Mouse (Mus musculus) kidney, postnatal 10 days (tissue): ENCODE data around the gene Phlda3.

Experiments used
- DNase-seq: peaks from one replicate; pipeline ENCODE4 v3.0.0; 2021; ENCODE audit warnings: mixed read lengths

Gene Phlda3

DNA sequence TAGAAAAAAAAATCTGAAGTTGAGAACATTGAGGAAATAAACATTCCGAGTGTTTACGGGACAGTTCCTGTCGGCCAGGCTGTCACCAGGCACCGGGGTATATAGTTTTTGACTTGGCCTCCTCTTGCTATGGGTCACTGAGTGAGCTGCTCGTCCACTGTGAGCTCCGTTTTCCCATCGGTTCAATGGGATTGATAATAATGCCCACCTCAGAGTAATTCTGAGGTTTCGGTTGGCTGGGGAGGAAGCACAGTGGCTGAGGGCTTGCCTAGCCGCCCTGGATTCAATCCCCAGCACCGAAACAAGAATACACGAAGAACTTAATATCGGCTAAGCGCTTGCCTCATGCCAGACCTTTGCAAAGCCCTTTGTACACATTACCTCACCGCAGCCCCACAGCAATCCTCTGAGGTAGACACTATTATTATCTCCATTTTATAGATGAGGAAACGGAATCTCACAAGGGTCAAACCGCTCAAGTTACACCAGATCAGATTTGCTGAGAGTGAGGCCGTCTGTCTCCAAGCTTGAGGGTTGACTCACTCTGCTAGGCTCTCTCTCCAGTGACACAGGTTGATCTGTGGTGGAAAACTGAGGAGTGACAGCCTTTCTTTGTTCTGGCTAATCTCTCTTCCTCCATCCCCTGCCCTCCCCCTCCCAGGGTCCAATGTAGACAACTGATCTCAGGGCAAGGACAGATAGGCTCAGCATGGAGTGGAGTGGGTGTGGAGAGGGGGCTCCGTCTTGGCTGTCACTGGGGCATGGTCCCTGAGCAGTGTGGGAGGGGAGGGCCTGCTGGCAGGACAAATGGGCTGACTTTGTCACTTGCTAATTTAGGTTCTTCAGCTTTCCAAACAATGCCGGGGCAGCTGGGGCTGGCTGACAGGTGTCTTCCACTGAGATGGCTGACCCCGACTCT lies 28.6 kb downstream of the Phlda3 start:
- DNase-seq, result no peak

DNA sequence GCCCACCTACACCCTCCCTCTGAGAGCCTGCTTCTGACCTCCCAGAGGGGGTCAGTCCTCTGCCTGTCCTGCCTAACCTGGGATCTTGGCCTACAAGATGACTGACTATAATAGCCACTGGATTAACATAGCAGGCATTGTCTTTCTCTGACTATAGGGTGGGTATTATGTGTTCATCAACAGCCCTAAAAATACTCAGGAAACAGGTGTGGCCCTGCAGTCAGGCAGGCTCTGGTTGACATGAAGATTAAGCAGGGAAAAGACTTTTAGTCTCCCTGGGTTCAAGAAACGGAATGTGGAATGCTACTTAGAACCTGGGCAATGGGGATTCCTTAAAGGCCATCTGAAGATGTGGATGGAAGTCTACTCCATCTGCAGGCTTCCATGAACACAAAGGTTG lies 32.6 kb downstream of the Phlda3 start:
- DNase-seq, result no peak

DNA sequence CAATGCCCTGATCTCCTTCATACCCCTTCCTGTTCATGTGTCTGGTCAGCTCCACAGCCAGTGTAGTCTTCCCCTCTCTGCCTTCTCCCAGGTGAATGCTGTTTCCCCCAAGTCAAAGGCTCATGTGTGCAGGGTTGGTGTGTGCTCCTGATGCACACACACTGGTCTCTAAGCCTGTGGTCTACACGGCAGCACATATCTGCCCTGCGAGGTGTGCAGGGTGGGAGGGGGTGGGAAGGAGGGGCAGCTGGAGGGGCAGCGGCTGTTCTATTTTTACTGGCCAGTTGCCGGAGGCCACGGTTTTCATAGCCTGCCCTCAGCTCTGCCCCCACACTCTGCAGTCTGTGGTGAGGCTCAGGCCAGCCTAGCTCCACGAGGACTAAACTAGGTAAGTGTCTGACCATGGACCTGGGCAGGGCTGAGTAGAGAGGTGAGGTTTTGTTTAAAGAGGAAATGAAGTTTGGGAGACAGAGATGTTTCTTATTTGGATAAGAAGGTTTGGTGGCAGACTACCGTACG lies 33.2 kb downstream of the Phlda3 start:
- DNase-seq, result no peak

DNA sequence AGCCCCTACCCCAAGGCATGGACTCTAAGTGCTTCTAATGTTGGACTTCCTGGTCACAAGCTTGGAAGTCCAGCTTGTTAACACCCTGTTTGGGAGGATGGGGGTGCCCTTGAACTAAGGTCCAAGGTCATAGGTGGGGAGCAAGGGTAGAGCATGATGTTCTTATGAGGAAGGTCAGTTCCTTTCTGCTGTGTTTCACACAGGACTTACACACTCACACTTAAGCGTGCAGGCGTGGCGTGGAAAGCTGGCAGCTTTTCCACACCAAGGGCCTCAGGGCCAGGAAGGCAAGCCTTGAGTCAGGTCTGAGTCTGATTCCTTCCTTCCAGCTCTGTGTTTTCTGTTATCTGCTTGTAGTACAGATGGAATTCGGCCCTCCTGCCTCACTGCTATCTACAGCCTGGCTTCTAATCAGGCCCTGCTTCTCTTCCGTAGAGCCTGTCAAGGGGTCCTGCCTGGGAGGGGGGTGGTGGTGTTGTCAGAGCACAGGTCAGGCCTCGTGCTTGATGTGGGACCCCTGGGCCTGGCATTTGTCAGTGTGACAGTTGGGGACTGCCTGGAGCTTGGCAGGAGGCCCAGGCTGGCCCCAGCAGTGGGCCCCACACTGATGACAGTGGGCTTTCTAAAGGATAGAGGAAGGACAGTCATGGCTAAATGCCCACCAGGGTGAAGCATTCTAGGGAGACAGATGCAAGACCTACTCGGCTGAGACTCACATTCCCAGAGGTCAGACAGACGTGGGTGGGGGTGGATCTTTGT lies 34.5 kb downstream of the Phlda3 start:
- DNase-seq, result no peak

DNA sequence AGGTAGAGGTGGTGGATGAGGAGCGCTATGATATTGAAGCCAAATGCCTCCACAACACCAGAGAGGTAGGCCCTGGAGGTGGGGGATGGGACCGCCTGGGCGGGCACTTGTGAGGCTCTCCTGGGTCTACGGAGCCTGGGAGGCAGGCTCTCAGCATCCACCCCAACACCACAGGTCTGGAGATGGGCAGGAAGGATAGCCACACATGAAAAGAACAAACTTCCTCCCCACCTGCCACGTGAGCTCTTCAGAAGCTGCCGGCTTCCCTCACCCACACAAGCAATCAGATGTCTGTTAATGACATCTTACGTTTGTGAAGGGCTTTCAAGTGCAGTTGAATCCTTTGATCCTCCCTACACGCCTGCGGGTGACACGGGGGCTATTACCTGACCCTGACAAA lies 41.6 kb downstream of the Phlda3 start:
- no peak for DNase-seq

DNA sequence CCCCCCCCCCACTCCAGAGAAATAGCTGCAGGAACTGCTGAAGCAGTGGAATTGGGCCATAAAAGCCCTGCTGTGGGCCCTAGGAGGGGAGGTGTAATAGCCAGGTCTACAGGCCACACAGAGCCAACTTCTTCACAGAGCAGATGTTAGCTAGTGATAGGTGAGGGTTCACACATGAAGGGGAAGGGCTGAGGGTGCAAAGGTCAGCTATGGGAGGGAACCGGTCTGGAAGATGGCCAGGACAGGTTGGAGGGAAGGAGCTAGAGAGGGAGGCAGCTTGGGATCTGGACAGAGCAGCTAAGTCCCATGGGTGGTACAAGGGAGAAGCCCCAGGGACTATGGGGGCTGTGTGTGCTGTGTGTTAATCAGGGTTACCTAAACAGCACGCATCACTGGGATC lies 44.3 kb downstream of the Phlda3 start:
- DNase-seq, result peak; percentile 61

DNA sequence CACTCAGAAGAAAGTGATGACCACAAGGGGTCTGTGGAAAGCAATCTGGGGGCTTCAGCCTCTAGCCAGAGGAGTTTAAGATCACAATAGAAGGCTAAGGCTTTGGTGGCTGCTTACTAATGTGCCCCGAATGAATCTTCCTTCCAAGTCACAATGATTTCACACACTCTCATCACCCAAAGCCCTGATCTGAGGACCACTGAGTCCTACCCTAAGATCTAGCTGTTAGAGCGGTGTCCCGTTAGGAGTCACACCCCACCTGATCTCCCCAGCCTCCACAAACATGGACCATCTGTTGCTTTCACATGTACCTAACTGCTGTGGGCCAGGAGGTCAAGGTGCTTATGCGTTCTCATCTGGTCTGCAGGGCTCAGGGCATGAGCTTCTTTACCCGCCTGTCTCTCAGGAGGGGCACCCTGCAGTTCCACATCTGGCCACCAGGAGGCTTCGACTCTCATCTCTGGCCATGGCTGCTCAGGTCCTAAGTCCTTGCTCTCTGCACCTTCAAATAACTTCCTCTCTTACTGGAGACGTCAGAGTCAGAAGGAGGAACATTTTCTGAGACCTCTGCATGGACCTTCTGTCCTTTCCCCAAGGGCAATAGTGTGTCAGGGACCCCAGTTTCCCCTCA lies 45.2 kb downstream of the Phlda3 start:
- peak; percentile 94 for DNase-seq

DNA sequence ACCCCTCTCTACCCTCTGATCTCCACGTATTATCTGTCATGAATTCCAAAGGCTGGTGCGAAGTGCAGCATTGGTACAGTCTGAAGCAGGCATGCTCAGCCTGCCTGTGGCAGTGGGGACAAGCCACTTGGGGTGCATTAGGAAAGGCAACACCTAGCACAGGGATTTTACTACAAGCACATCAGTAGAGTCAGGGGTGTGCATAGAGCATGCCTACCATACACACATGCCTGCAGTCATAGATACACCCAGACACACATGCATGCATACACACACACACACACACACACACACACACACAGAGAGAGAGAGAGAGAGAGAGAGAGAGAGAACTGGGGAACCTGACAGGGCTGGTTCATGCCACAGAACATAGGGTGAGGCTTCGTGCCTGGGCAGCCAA lies 46.3 kb downstream of the Phlda3 start:
- DNase-seq, result no peak

DNA sequence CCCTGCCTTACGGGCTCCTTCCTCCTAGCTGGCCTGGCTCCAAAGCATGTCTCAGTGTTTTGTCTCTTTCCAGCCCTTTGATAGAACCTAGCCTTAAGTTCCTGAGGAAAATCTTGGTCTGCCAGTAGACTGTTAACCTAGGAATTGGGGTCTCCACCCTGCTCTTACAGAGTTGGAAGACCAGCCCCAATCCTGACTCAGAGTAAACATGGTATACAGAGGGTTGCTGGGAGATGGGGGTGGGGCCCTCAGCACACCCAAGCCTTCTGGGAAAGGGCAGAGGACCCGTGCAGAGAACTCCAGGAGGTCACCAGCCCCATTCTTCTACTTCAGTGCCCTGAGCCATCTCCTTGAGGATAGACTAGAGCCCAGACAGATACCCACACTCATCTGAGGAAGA lies 46.7 kb downstream of the Phlda3 start:
- DNase-seq, result no peak

DNA sequence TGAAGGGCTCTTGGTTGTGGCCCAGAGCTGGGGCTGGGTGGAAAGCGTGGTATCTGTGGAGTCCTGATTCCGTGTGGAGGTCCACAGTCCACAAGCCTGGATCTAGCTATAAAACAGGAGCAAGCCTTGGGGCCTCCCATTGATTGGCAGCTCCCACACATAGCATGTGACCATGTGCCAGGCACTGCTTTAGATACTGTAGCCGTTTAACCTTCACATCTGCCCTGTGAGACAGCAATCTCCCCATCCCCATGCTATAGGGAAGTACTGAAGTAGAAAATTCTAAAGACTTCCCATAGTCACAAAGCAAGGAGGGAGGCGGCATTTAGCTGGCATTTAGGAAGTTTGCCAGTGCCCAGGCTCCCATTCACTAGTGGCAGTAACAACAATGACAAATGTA lies 47.2 kb downstream of the Phlda3 start:
- DNase-seq, result no peak

DNA sequence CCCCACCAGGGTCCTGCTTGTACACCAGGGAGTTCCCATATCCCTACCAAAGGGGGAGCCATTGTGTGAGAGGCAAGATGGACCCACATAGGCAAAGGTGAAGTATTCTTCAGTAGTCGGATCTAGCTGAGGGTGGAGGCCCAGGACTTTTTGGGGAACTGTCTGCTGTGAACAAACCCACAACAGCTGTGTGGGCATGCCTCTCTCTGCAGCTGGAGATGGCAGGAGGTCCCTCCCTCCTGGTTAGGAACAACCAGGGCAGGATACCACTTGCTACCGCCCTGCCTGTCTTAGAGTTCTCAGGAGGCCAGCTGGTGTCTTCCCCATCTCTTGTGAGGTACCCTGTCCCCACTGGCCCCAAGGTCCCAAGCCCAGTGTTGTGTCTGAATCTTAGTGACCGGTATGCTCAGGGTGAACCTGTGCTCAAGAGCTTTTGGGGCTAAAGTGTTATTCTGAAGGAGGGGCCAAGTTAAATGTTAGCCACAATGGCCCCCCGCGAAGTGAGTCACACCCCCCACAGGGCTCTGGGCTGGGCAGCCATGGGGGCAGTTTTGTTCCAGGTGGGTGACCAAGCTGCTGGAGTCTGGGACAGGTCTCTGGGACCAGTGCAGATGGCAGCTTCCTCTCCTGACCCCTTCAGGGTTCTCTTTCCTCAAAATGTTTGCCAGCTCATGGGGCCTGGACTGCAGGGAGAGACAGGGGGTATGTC lies 47.9 kb downstream of the Phlda3 start:
- peak; percentile 70 for DNase-seq

DNA sequence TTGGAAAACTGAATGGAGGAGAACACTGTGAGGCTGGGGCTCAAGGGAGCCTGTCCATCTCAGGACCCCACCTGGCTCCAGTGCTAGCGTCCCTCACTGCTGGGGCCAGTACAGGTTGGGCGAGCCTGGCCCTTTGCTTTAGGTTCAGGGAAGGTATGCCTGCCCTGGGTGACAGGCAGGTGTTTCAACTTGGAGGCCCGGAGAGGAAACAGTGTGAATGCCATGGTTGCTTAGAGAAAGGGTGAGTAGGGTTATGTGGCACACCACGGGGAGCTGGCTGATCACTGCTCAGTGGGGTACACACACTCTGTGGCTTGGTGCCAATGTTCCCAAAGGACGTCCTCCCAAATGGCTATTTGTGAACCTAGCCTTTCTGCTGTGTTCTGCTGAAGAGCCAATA lies 48.6 kb downstream of the Phlda3 start:
- no peak for DNase-seq

DNA sequence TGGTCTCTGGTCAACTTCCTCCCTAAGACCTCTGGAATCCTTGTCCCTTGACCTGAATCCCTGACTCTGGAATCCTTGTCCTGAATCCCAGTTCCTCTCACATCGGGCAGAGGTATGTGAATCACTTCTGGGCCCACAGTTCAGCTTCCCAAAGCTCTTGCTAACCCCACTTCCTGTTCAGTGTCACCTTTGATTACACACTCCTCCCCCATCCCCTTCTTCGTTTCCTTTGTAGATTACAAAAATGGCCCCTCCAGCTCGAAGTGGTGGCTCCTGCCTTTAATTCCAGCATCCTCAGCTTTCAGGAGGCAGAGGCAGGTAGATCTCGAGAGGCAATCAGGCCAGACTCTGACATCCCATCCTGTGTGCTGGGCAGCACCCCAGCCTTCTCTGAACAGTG lies 51.7 kb downstream of the Phlda3 start:
- no peak for DNase-seq

DNA sequence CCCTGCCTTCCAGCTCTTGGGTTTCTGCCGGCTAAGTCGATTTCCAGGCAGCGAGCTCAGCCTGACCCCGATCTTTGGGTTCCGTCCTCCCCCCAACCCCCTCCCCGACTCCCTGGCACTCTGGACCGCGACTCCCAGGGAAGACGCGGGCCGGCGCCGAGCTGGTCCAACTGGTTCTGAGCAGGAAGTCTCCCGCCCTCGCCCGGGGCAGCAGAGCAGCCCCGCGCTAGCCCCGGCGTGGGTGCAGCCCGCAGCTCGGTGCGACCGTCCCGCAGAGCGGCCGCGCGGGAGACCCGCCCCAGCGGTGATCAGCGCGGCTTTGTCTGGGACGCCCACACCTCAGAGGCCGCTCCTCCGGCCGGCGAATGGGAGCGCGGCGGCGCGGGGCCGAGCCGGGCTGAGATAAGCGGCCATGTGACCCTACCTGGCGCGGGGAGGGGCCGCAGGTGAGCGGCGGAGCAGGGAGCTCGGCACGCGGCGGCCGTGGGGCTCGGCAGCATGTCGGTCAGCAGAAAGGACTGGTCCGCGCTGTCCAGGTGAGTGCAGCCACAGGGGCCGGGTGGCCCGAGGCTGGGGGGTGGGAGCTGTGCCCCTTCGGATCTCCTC lies 52.7 kb downstream of the Phlda3 start, which contains the start of gene Lad1:
Gene Lad1 (plus strand): TSS at position 118 of the 606 bp plus-strand sequence.
- DNase-seq, result peak; percentile 78
